In the genomic region with DNA sequence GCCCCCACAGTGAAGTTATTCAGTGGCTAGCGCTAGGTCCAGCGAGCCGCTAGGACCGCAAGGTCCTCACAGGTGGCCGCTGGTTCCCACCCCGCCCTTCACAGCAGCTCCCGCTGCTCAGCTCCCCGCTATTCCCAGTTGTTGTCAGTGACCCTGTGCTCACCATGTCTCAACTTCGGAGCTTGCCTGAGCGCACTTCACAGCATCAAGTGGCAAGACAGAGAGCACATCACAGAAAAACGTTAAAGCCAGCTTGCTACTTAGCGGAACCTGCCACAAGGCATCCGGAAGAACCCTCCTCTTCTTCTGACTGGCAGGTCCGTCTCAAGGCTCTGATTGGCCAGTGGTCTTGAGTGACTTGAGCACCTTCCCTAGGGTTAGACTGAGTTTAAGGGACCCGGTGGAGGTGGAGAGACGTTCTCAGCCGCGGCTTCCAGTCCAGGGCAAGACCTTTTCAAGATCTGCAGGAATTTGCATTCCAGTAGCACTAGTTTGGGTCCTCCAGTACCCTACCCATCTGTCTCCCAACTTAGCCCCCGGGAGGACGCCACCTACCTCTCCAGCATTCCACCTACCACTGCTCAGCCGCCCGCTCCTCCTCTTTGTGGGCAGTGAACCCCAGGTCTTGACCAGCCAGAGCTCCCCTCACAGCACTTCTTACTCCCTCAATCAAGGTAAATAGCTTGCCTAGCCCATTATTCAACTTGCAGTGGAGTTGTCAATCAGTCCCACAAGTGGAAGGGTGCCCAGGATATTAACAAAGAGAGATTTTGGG, we compare ENCODE assay signal across 8 mouse cellular contexts. TPM values are rescaled to one million over a fixed set of nuclear protein-coding genes. Genes with fewer than 3 reads are reported as not detected.
A peak's percentile ranks its signal among the peaks of the same experiment; 100 is the strongest.
DNase-seq lines count a peak whose midpoint lies in the region; ATAC-seq and TF ChIP-seq lines count a peak whose summit lies in the region.

No protein-coding gene starts in this region.

- in situ Hi-C loops in ES-E14 (cut with MboI; ENCODE audit: low sequenced_read_pairs in 2 of 2, unreplicated experiment in 2 of 2), result no loop called here

- H3K9ac ChIP-seq in ES-E14 (ENCODE audit: insufficient read depth, low read depth, low read length, poor library complexity, severe bottlenecking), result peak overlapping the region; percentile 83
- peak overlapping the region; percentile 82 for H3K9ac ChIP-seq in forebrain, embryonic 16.5 days (replicated peaks; ENCODE audit: low read depth, low read length)
- H3K9ac ChIP-seq in lung, embryonic 14.5 days, result peak overlapping the region; percentile 72

- under 1% methylated on average over 22 of the region's 22 CpGs for WGBS in forebrain, embryonic 16.5 days
- WGBS in lung, embryonic 14.5 days, result under 1% methylated on average over 22 of the region's 22 CpGs
- under 1% methylated on average over 22 of the region's 22 CpGs for WGBS in olfactory bulb, adult 2 months
- 1% methylated on average over 22 of the region's 22 CpGs for WGBS in thymus, adult 2 months

- H3K4me1 ChIP-seq in ES-E14 (ENCODE audit: control insufficient read depth in 2 of 2, insufficient read depth in 2 of 2, low read length in 2 of 2, poor library complexity in 1 of 2), result no peaks in the 10 kb centered on the region
- peaks cover 16% of the 10 kb centered on the region for H3K4me1 ChIP-seq in forebrain, embryonic 16.5 days (replicated peaks; ENCODE audit: control insufficient read depth, insufficient read depth, low read length)
- H3K4me1 ChIP-seq in lung, embryonic 14.5 days (ENCODE audit: insufficient read depth), result no peaks in the 10 kb centered on the region
- peaks cover 5% of the 10 kb centered on the region for H3K4me1 ChIP-seq in olfactory bulb, adult 2 months (ENCODE audit: control insufficient read depth, insufficient read depth, low read length)
- H3K4me1 ChIP-seq in thymus, adult 2 months (replicated peaks; ENCODE audit: control insufficient read depth, insufficient read depth, low read length), result peaks cover 11% of the 10 kb centered on the region

- peak; percentile 99 for ATAC-seq in forebrain, embryonic 16.5 days
- ATAC-seq in lung, embryonic 14.5 days (ENCODE audit: insufficient read depth), result peak; percentile 99

- DNase-seq in ES-E14 (ENCODE audit: low read depth, low spot score), result peak; percentile 79
- peak; percentile 88 for DNase-seq in cerebellum, adult 11-12 months
- DNase-seq in heart, postnatal 36 days, result peak; percentile 87
- peak; percentile 83 to 91 for DNase-seq in layer of hippocampus, adult 2 months (ENCODE audit: low spot score in 2 of 2)
- DNase-seq in lung, embryonic 14.5 days, result peak; percentile 90
- peak; percentile 86 for DNase-seq in thymus, adult 2 months

- peak overlapping the region; percentile 81 to 92 for H3K4me3 ChIP-seq in ES-E14 (ENCODE audit: insufficient read depth in 1 of 2, low read depth in 1 of 2, low read length in 2 of 2, poor library complexity in 1 of 2, severe bottlenecking in 1 of 2)
- H3K4me3 ChIP-seq in forebrain, embryonic 16.5 days (replicated peaks; ENCODE audit: low read length), result peak overlapping the region; percentile 92
- H3K4me3 ChIP-seq in layer of hippocampus, adult 2 months, result peak overlapping the region; percentile 95
- H3K4me3 ChIP-seq in lung, embryonic 14.5 days (ENCODE audit: low read depth, low read length), result peak overlapping the region; percentile 72
- H3K4me3 ChIP-seq in olfactory bulb, adult 2 months (ENCODE audit: insufficient read depth, low read depth, low read length), result peak overlapping the region; percentile 73
- peak overlapping the region; percentile 99 for H3K4me3 ChIP-seq in thymus, adult 2 months (ENCODE audit: control insufficient read depth, insufficient read depth, low read length)

- no peak overlapping the region for H3K27ac ChIP-seq in ES-E14 (ENCODE audit: insufficient read depth, low read depth, low read length, poor library complexity, severe bottlenecking)
- H3K27ac ChIP-seq in forebrain, embryonic 16.5 days (ENCODE audit: low read length), result peak overlapping the region; percentile 88
- H3K27ac ChIP-seq in layer of hippocampus, adult 2 months, result peak overlapping the region; percentile 94
- H3K27ac ChIP-seq in lung, embryonic 14.5 days (ENCODE audit: low read depth), result peak overlapping the region; percentile 76; the same call in 1 of the 2 replicates
- H3K27ac ChIP-seq in olfactory bulb, adult 2 months (ENCODE audit: insufficient read depth, low read depth, low read length), result peak overlapping the region; percentile 49
- peak overlapping the region; percentile 92 for H3K27ac ChIP-seq in thymus, adult 2 months (ENCODE audit: control insufficient read depth, insufficient read depth, low read length)

- H3K4me2 ChIP-seq in forebrain, embryonic 16.5 days (ENCODE audit: low read length), result peak overlapping the region; percentile 91
- H3K4me2 ChIP-seq in lung, embryonic 14.5 days, result peak overlapping the region; percentile 71

- intact Hi-C loops in heart, postnatal 36 days (cut with DNase I), result loop anchor here (2.0 to 5.0 kb wide), 2 partner anchors 25 to 145 kb away; no protein-coding TSS in a partner anchor

- H3K27me3 ChIP-seq in forebrain, embryonic 16.5 days (replicated peaks; ENCODE audit: control insufficient read depth, insufficient read depth, low read length), result no peaks in the 10 kb centered on the region
- no peaks in the 10 kb centered on the region for H3K27me3 ChIP-seq in lung, embryonic 14.5 days (ENCODE audit: insufficient read depth, low read length)
- no peaks in the 10 kb centered on the region for H3K27me3 ChIP-seq in thymus, adult 2 months (ENCODE audit: control insufficient read depth, insufficient read depth, low read length)

- H3K9me3 ChIP-seq in ES-E14 (ENCODE audit: control insufficient read depth, insufficient read depth, low read depth, low read length), result no peaks in the 10 kb centered on the region
- peaks cover 6% of the 10 kb centered on the region for H3K9me3 ChIP-seq in forebrain, embryonic 16.5 days (ENCODE audit: control insufficient read depth, low read length)
- H3K9me3 ChIP-seq in lung, embryonic 14.5 days (ENCODE audit: low read depth, low read length), result no peaks in the 10 kb centered on the region

- TF ChIP-seq POLR2A in olfactory bulb, adult 2 months (IDR thresholded peaks at IDR 0.05; ENCODE audit: insufficient read depth, low read depth, low read length), result peak; percentile 57; the same call in 1 of the 2 replicates
- peak; percentile 80 for TF ChIP-seq POLR2A in thymus, adult 2 months (IDR thresholded peaks at IDR 0.05; ENCODE audit: control insufficient read depth, extremely low read depth, insufficient read depth, low read length, poor library complexity)

- no peaks in the 10 kb centered on the region; the same call in 1 of the 2 replicates for H3K36me3 ChIP-seq in ES-E14 (ENCODE audit: control insufficient read depth, insufficient read depth, low read length, poor library complexity, severe bottlenecking)
- H3K36me3 ChIP-seq in forebrain, embryonic 16.5 days (ENCODE audit: control insufficient read depth, insufficient read depth), result peaks cover 10% of the 10 kb centered on the region
- H3K36me3 ChIP-seq in lung, embryonic 14.5 days (ENCODE audit: insufficient read depth), result 0 out of 2 replicates have a peak, but pooled peaks cover 5% of the 10 kb centered on the region
- no peaks in the 10 kb centered on the region for H3K36me3 ChIP-seq in thymus, adult 2 months (ENCODE audit: control insufficient read depth, insufficient read depth, low read length)

- TF ChIP-seq CTCF in layer of hippocampus, adult 2 months (conservative IDR thresholded peaks at IDR 0.05), result peak; percentile 28; the same call in 1 of the 2 replicates
- no peak for TF ChIP-seq CTCF in lung, embryonic 14.5 days (IDR thresholded peaks at IDR 0.05; ENCODE audit: low read depth)
- TF ChIP-seq CTCF in olfactory bulb, adult 2 months (IDR thresholded peaks at IDR 0.05; ENCODE audit: insufficient read depth, low read depth, low read length), result no peak
- 0 out of 2 replicates have a peak, but pooled peaks have one; percentile 10 for TF ChIP-seq CTCF in thymus, adult 2 months (IDR thresholded peaks at IDR 0.05; ENCODE audit: borderline replicate concordance, control insufficient read depth, extremely low read depth, insufficient read depth, low read length, poor library complexity)

TF ChIP-seq in ES-E14, 5 proteins besides CTCF, POLR2A, EP300 and RAD21:
- TF ChIP-seq MAFK (IDR thresholded peaks at IDR 0.05; ENCODE audit: insufficient read depth, low read depth, low read length) (no peak), HCFC1 (IDR thresholded peaks at IDR 0.05; ENCODE audit: borderline replicate concordance, insufficient read depth, low read length) (no peak), ZC3H11A (IDR thresholded peaks at IDR 0.05; ENCODE audit: borderline replicate concordance, low read depth, low read length) (no peak), CHD2 (IDR thresholded peaks at IDR 0.05; ENCODE audit: low read depth, low read length) (0 out of 2 replicates have a peak, but pooled peaks have one; percentile 33), ZNF384 (IDR thresholded peaks at IDR 0.05; ENCODE audit: low read depth, low read length) (no peak)

RNA-seq across cellular contexts. Expression of a gene that starts 30.4 kb away (rescaled TPM):
- 1.1 and 1.5 TPM in 2 replicates for total RNA-seq in ES-E14 (2012; rRNA removed)
- polyA plus RNA-seq in forebrain, embryonic 16.5 days (2015; fragmentation: Nextera tagmentation; extraction: Ambion mirVana), result 10.8 and 11.4 TPM in 2 replicates
- 10 to 100 TPM; 11.6 to 11.7 TPM for total RNA-seq in heart, postnatal 36 days (2021)
- 10 to 100 TPM; 18.3 to 19.5 TPM for total RNA-seq in layer of hippocampus, adult 2 months (2021)
- 7.5 TPM in 2 replicates for polyA plus RNA-seq in lung, embryonic 14.5 days (2014; fragmentation: Nextera tagmentation; extraction: Ambion mirVana)
- not detected in 2 replicates for polyA plus RNA-seq in olfactory bulb, adult 2 months (2012; ENCODE audit: insufficient read depth, insufficient read length, low replicate concordance, missing spikeins)
- 3.7 and 4.4 TPM in 2 replicates for polyA plus RNA-seq in thymus, adult 2 months (2012; rRNA removed)

Comparison
In these comparisons a context has a peak if more than half of its experiments do, and no peak if none do; other contexts are left out.
1. CTCF ChIP-seq: peak in layer of hippocampus, adult 2 months (single experiment) and thymus, adult 2 months (single experiment); none in lung, embryonic 14.5 days (single experiment) and olfactory bulb, adult 2 months (single experiment).
2. Peak in every context shown above with its lines, with median percentiles within 50 percentile points of each other: DNase-seq, H3K4me3 ChIP-seq and H3K9ac ChIP-seq.